Mouse (Mus musculus) C2C12 (cell line): Measurements from ENCODE around the gene Fam155a. TPM values are rescaled to one million over a fixed set of nuclear protein-coding genes. Genes with fewer than 3 reads are reported as not detected.

Experiments used
- H3K27me3 ChIP-seq: one replicate; pipeline ENCODE4 v1.6.1; 2011; ENCODE audit not compliant: control insufficient read depth, insufficient read depth, insufficient read length
- H3K36me3 ChIP-seq: one replicate; pipeline ENCODE4 v1.6.1; 2011; ENCODE audit not compliant: control insufficient read depth, insufficient read depth
- H3K4me3 ChIP-seq: one replicate; pipeline ENCODE4 v1.5.1; 2011; ENCODE audit warnings: mild to moderate bottlenecking, control low read depth; ENCODE audit not compliant: poor library complexity, insufficient read depth, severe bottlenecking
- H3K79me2 ChIP-seq: one replicate; pipeline ENCODE4 v1.6.1; 2011; ENCODE audit not compliant: control insufficient read depth, insufficient read depth
- H3K79me3 ChIP-seq: one replicate; pipeline ENCODE4 v1.6.1; 2011; ENCODE audit warnings: low read depth, control low read depth
- H3ac ChIP-seq: one replicate; pipeline ENCODE3; 2011; ENCODE audit warnings: low read depth; ENCODE audit not compliant: control insufficient read depth, insufficient read length
- CEBPB ChIP-seq: IDR thresholded peaks from one replicate; pipeline ENCODE4 v1.6.1; 2011; ENCODE audit warnings: low read depth, mild to moderate bottlenecking, control low read depth, moderate library complexity
- CTCF ChIP-seq: IDR thresholded peaks from one replicate; pipeline ENCODE4 v1.5.1; 2011; ENCODE audit not compliant: control insufficient read depth, insufficient read depth, insufficient read length
- FOSL1 ChIP-seq: IDR thresholded peaks from one replicate; pipeline ENCODE4 v1.8.0; 2011; ENCODE audit warnings: mild to moderate bottlenecking, low read length; ENCODE audit not compliant: poor library complexity, insufficient read depth, severe bottlenecking
- MAX ChIP-seq: IDR thresholded peaks from one replicate; pipeline ENCODE4 v1.6.1; 2011; ENCODE audit warnings: mild to moderate bottlenecking, control low read depth
- MYOD1 ChIP-seq: IDR thresholded peaks from one replicate; pipeline ENCODE4 v1.6.1; 2011; ENCODE audit warnings: low read depth; ENCODE audit not compliant: control insufficient read depth, insufficient read length
- MYOG ChIP-seq: IDR thresholded peaks from one replicate; pipeline ENCODE4 v1.6.1; 2011; ENCODE audit not compliant: control insufficient read depth, insufficient read length; ENCODE audit errors: extremely low read depth
- USF1 ChIP-seq: IDR thresholded peaks from one replicate; pipeline ENCODE4 v1.6.1; 2011; ENCODE audit warnings: low read depth, mild to moderate bottlenecking, control low read depth, moderate library complexity
- polyA plus RNA-seq: library from polyadenylated mRNA; unstranded; fragments of >200 nt; fragmentation: generic; extraction: Trizol; gene quantifications from one replicate; pipeline ENCODE4 v1.2.1, GENCODE M21; 2012; ENCODE audit warnings: missing spikeins

Fam155a gene
- polyA plus RNA-seq, 1 experiment = not detected

- Histone ChIP-seq H3K36me3 (no peaks in the 10 kb centered on the region), H3K27me3 (no peaks in the 10 kb centered on the region), H3K4me3 (no peak overlapping the region), H3ac (no peak overlapping the region), H3K79me2 (no peaks in the 10 kb centered on the region), H3K79me3 (no peaks in the 10 kb centered on the region)
- TF ChIP-seq MAX (no peak), USF1 (no peak), FOSL1 (no peak), CEBPB (no peak), CTCF (no peak), MYOD1 (no peak), MYOG (no peak)
These were observed 5.9 kb upstream of the Fam155a start for GRCm38 (mm10) chr8:9776818-9777217.

GRCm38 (mm10) chr8:9772519-9772840, 1.5 kb upstream of the Fam155a start:
- H3K4me3 ChIP-seq = no peak overlapping the region

DNA sequence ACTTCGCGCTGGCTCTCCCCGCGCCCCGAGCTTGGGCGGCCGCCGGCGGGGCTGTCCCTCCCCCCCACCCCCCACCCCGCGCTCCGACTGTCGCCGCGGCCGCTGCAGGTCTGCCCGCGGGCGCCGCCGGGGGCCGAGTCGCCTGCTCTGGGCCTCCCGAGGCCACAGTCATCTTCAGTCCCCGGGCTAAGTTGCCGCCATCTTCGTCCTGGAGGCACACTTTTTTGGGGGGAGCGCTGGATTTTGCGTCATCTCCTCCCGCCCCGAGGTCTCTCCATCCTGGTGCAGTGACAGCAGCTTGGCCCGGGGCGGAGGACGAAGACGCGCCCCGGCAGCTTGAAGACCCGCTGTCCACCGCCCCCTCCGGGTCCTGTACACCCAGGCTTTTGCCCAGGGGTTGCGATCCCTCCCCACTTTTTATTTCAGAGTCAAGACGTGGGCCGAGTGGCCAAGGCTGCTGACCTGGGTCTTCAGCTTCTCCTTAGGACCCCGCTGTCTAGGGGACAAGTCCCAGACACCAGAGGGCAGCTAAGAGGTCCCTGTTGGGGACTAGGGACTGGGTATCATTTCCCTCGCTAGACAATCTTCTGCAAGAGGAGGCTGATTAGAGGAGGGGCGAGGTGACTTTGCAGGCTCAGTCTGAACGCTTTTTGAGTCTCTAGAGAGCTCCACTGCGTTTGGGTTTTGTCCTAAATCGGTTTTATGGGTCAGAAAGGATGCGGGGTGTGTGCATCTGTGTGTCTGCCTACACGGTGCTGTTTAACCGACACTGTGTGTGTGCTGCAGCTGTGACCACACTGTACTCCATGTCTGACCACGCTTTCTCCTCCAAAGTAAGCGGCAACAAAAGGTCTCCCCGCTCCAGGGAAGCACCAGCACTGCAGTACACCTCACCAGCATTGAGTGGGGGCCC, 901 bp upstream of the Fam155a start:
- H3K4me3 ChIP-seq = no peak overlapping the region

More at GRCm38 (mm10) chr8:9772519-9772840, 1.5 kb upstream of the Fam155a start:
- Histone ChIP-seq H3ac (no peak overlapping the region), H3K79me3 (no peaks in the 10 kb centered on the region), H3K27me3 (no peaks in the 10 kb centered on the region), H3K79me2 (no peaks in the 10 kb centered on the region), H3K36me3 (no peaks in the 10 kb centered on the region)
- no peak for TF ChIP-seq FOSL1
- TF ChIP-seq CTCF = no peak
- no peak for TF ChIP-seq CEBPB
- TF ChIP-seq MYOG = no peak
- TF ChIP-seq USF1 = no peak
- no peak for TF ChIP-seq MYOD1
- TF ChIP-seq MAX = no peak

DNA sequence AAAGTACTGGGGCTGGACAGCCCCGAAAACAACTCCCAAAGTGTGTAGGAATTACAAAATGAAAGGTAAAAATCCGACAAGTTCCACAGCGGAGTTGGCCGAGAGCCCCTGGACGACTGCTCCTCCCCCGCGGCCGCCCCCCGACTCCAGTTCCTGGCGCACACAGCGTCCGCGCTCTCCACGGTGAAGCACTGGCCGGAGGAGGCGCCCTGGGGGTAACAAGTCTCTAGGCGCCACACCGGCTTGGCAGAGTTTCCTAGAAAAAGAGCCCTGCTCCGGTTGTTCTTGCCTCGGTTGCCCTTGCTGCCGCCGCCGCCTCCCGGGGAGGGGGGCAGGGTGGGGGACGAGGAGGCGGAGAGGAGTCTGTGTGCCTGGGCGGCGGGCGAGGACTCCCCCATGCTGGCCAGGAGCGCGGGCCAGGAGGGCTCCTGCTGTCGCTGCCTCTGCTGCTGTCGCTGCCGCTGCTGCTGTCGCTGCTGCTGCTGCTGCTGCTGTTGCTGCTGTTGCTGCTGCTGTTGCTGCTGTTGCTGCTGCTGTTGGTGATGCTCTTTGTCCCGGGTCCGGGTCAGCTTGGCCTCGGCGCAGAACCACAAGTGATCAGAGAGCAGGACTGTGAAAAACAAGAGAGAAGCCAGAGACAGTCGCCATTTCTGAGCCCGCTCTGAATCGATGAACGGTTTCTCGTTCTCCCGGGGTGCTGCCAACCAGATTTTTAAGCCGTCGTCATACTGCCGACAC, 531 bp downstream of the Fam155a start:
- no peaks in the 10 kb centered on the region for H3K27me3 ChIP-seq
- TF ChIP-seq FOSL1 = no peak
- H3K36me3 ChIP-seq = no peaks in the 10 kb centered on the region
- no peaks in the 10 kb centered on the region for H3K79me2 ChIP-seq
- H3ac ChIP-seq = no peak overlapping the region
- H3K79me3 ChIP-seq = no peaks in the 10 kb centered on the region
- no peak overlapping the region for H3K4me3 ChIP-seq

More for the DNA sequence above, 901 bp upstream of the Fam155a start:
- Histone ChIP-seq H3K79me3 (no peaks in the 10 kb centered on the region), H3ac (no peak overlapping the region), H3K36me3 (no peaks in the 10 kb centered on the region), H3K79me2 (no peaks in the 10 kb centered on the region), H3K27me3 (no peaks in the 10 kb centered on the region)
- TF ChIP-seq MAX (no peak), CTCF (no peak), FOSL1 (no peak), USF1 (no peak), MYOG (no peak), MYOD1 (no peak), CEBPB (no peak)

- Histone ChIP-seq H3K36me3 (no peaks in the 10 kb centered on the region), H3K79me2 (no peaks in the 10 kb centered on the region), H3ac (no peak overlapping the region), H3K4me3 (no peak overlapping the region), H3K79me3 (no peaks in the 10 kb centered on the region), H3K27me3 (no peaks in the 10 kb centered on the region)
- no peak for TF ChIP-seq FOSL1
- no peak for TF ChIP-seq MAX
- no peak for TF ChIP-seq USF1
- TF ChIP-seq MYOG = no peak
- no peak for TF ChIP-seq CTCF
- TF ChIP-seq MYOD1 = no peak
- no peak for TF ChIP-seq CEBPB
These were observed 1.9 kb downstream of the Fam155a start for GRCm38 (mm10) chr8:9769061-9769460.
